Mouse (Mus musculus): ENCODE results near the gene Emp2. TPM values are rescaled to one million over a fixed set of nuclear protein-coding genes. Genes with fewer than 3 reads are reported as not detected.

The Emp2 gene
- polyA plus RNA-seq (2012; fragmentation: generic; extraction: Trizol), result 10 to 100 TPM; 13.2 to 27.6 TPM

GRCm38 (mm10) chr16:10313646-10314088, at the start of gene Emp2:
Emp2 (minus strand) TSS chr16:10313968.

Other genes starting within 250 kb of the Emp2 start
- not detected for gene Rpl39l, start 143.7 kb downstream of the Emp2 start, polyA plus RNA-seq (2012; fragmentation: generic; extraction: Trizol)
- gene Atf7ip2, start 121.3 kb downstream of the Emp2 start, polyA plus RNA-seq (2012; fragmentation: generic; extraction: Trizol), result not detected
- under 1 TPM in 1 of 2 experiments, not detected in 1; 0.07 TPM for gene Tekt5, start 81.5 kb upstream of the Emp2 start, polyA plus RNA-seq (2012; fragmentation: generic; extraction: Trizol)
- 10 to 100 TPM; 29.3 to 68.7 TPM for gene Nubp1, start 98.0 kb upstream of the Emp2 start, polyA plus RNA-seq (2012; fragmentation: generic; extraction: Trizol)
- gene Tvp23a, start 133.4 kb upstream of the Emp2 start, polyA plus RNA-seq (2012; fragmentation: generic; extraction: Trizol), result 10 to 100 TPM in 1 of 2 experiments, 1 to 10 TPM in 1; 3.8 to 22.2 TPM
- gene Ciita, start 166.1 kb upstream of the Emp2 start, polyA plus RNA-seq (2012; fragmentation: generic; extraction: Trizol), result under 1 TPM; 0.01 to 0.07 TPM
- 10 to 100 TPM; 14.9 to 43.5 TPM for gene Dexi, start 229.1 kb upstream of the Emp2 start, polyA plus RNA-seq (2012; fragmentation: generic; extraction: Trizol)
- 10 to 100 TPM in 1 of 2 experiments, 1 to 10 TPM in 1; 3.3 to 11.1 TPM for gene Clec16a, start 231.4 kb upstream of the Emp2 start, polyA plus RNA-seq (2012; fragmentation: generic; extraction: Trizol)

Data from C3H10T1/2 (cell line).